Mouse (Mus musculus): Measurements from ENCODE around the gene Slc22a17.
"Not testable (repeated sequence)": the region's sequence is repeated elsewhere in the genome, so short reads cannot be mapped to it uniquely, and the experiment has no call there.

Slc22a17 gene

GRCm38 (mm10) chr14:54912886-54913285 lies at the start of gene Slc22a17:
Gene Slc22a17 (minus strand): TSS chr14:54913132.
- DNase-seq (ENCODE audit: low spot score in 2 of 2) = peak; percentile 74 to 85

GRCm38 (mm10) chr14:54962714-54963113 lies 49.8 kb upstream of the Slc22a17 start:
- DNase-seq (ENCODE audit: low spot score in 2 of 2) = no peak

GRCm38 (mm10) chr14:54961487-54961886 lies 48.6 kb upstream of the Slc22a17 start:
- DNase-seq (ENCODE audit: low spot score in 2 of 2) = no peak

- DNase-seq (ENCODE audit: low spot score in 2 of 2) = no peak
Observed at GRCm38 (mm10) chr14:54960769-54961168, 47.8 kb upstream of the Slc22a17 start.

- DNase-seq (ENCODE audit: low spot score in 2 of 2) = not testable (repeated sequence)
Observed at GRCm38 (mm10) chr14:54959853-54960613, 47.1 kb upstream of the Slc22a17 start.

GRCm38 (mm10) chr14:54959197-54959596 lies 46.3 kb upstream of the Slc22a17 start:
- no peak for DNase-seq (ENCODE audit: low spot score in 2 of 2)

- no peak for DNase-seq (ENCODE audit: low spot score in 2 of 2)
Observed at GRCm38 (mm10) chr14:54958503-54958902, 45.6 kb upstream of the Slc22a17 start.

- DNase-seq (ENCODE audit: low spot score in 2 of 2) = no peak
Observed at GRCm38 (mm10) chr14:54956533-54956932, 43.6 kb upstream of the Slc22a17 start.

- DNase-seq (ENCODE audit: low spot score in 2 of 2) = no peak
Observed at GRCm38 (mm10) chr14:54955481-54955880, 42.5 kb upstream of the Slc22a17 start.

- no peak for DNase-seq (ENCODE audit: low spot score in 2 of 2)
Observed at GRCm38 (mm10) chr14:54954474-54954873, 41.5 kb upstream of the Slc22a17 start.

- no peak for DNase-seq (ENCODE audit: low spot score in 2 of 2)
Observed at GRCm38 (mm10) chr14:54953664-54954206, 40.8 kb upstream of the Slc22a17 start.

GRCm38 (mm10) chr14:54951587-54951986 lies 38.7 kb upstream of the Slc22a17 start:
- DNase-seq (ENCODE audit: low spot score in 2 of 2) = no peak

- no peak for DNase-seq (ENCODE audit: low spot score in 2 of 2)
Observed at GRCm38 (mm10) chr14:54950493-54950892, 37.6 kb upstream of the Slc22a17 start.

- DNase-seq (ENCODE audit: low spot score in 2 of 2) = no peak
Observed at GRCm38 (mm10) chr14:54948781-54949180, 35.8 kb upstream of the Slc22a17 start.

- DNase-seq (ENCODE audit: low spot score in 2 of 2) = not testable (repeated sequence)
Observed at GRCm38 (mm10) chr14:54947008-54947407, 34.1 kb upstream of the Slc22a17 start.

GRCm38 (mm10) chr14:54945975-54946704 lies 33.2 kb upstream of the Slc22a17 start:
- DNase-seq (ENCODE audit: low spot score in 2 of 2) = no peak

- no peak for DNase-seq (ENCODE audit: low spot score in 2 of 2)
Observed at GRCm38 (mm10) chr14:54944939-54945338, 32.0 kb upstream of the Slc22a17 start.

- DNase-seq (ENCODE audit: low spot score in 2 of 2) = no peak
Observed at GRCm38 (mm10) chr14:54943971-54944370, 31.0 kb upstream of the Slc22a17 start.

- no peak for DNase-seq (ENCODE audit: low spot score in 2 of 2)
Observed at GRCm38 (mm10) chr14:54942479-54942878, 29.5 kb upstream of the Slc22a17 start.

GRCm38 (mm10) chr14:54941024-54941978 lies 28.4 kb upstream of the Slc22a17 start:
- no peak for DNase-seq (ENCODE audit: low spot score in 2 of 2)

GRCm38 (mm10) chr14:54940176-54940530 lies 27.2 kb upstream of the Slc22a17 start:
- DNase-seq (ENCODE audit: low spot score in 2 of 2) = no peak

Data from frontal cortex, postnatal 10 days (tissue).